Mouse (Mus musculus) WW6 (cell line): ENCODE results near the gene Pitpnm3.

ENCODE experiments used
- DNase-seq: peaks from one replicate; pipeline ENCODE4 v3.0.0-alpha.2; 2013; ENCODE audit warnings: low read depth, low spot score

Gene Pitpnm3

GRCm38 (mm10) chr11:72022827-72023226, 112.8 kb downstream of the Pitpnm3 start:
- no peak for DNase-seq

GRCm38 (mm10) chr11:72021015-72021414, 114.6 kb downstream of the Pitpnm3 start:
- DNase-seq: no peak

- no peak for DNase-seq
Measured at GRCm38 (mm10) chr11:72017253-72017601, 118.4 kb downstream of the Pitpnm3 start.

GRCm38 (mm10) chr11:72016518-72017252, 118.9 kb downstream of the Pitpnm3 start:
- DNase-seq: no peak

GRCm38 (mm10) chr11:72014674-72015073, 120.9 kb downstream of the Pitpnm3 start:
- no peak for DNase-seq

GRCm38 (mm10) chr11:72011955-72012354, 123.6 kb downstream of the Pitpnm3 start:
- no peak for DNase-seq

GRCm38 (mm10) chr11:72010940-72011722, 124.4 kb downstream of the Pitpnm3 start:
- no peak for DNase-seq

- DNase-seq: no peak
Measured at GRCm38 (mm10) chr11:72010367-72010766, 125.2 kb downstream of the Pitpnm3 start.

- no peak for DNase-seq
Measured at GRCm38 (mm10) chr11:72005547-72005946, 130.0 kb downstream of the Pitpnm3 start.

GRCm38 (mm10) chr11:72003171-72003570, 132.4 kb downstream of the Pitpnm3 start:
- DNase-seq: no peak

- DNase-seq: no peak
Measured at GRCm38 (mm10) chr11:72002138-72002853, 133.3 kb downstream of the Pitpnm3 start.

GRCm38 (mm10) chr11:72000194-72000593, 135.4 kb downstream of the Pitpnm3 start:
- no peak for DNase-seq
